Mouse (Mus musculus) forebrain, embryonic 10.5 days (tissue): ENCODE data around the gene Mfn1. TPM values are rescaled to one million over a fixed set of nuclear protein-coding genes. Genes with fewer than 3 reads are reported as not detected.

Source experiments
- DNase-seq: peaks from one replicate; pipeline ENCODE4 v3.0.0-alpha.2; 2017; ENCODE audit warnings: low spot score; ENCODE audit errors: extremely low spot score
- H3K27ac ChIP-seq: fragments of 300-500 bp; sonication (generic); 2 replicates; pipeline ENCODE4 v1.5.1; 2016; ENCODE audit warnings: mild to moderate bottlenecking
- H3K27me3 ChIP-seq: fragments of 300-500 bp; sonication (generic); 2 replicates; pipeline ENCODE4 v1.6.1; 2016; ENCODE audit warnings: mild to moderate bottlenecking; ENCODE audit not compliant: poor library complexity, severe bottlenecking
- H3K36me3 ChIP-seq: fragments of 300-500 bp; sonication (generic); replicated peaks from 2 replicates; pipeline ENCODE4 v1.6.1; 2016; ENCODE audit warnings: mild to moderate bottlenecking, moderate library complexity
- H3K4me1 ChIP-seq: fragments of 300-500 bp; sonication (generic); 2 replicates; pipeline ENCODE4 v1.6.1; 2016
- H3K4me3 ChIP-seq: fragments of 300-500 bp; sonication (generic); 2 replicates; pipeline ENCODE4 v1.5.1; 2016; ENCODE audit warnings: mild to moderate bottlenecking, moderate library complexity
- H3K9me3 ChIP-seq: fragments of 300-500 bp; sonication (generic); 2 replicates; pipeline ENCODE4 v1.6.1; 2016; ENCODE audit warnings: mild to moderate bottlenecking, moderate library complexity
- WGBS: fragments of 180-500 bp; shearing (Covaris S2); methylation state at CpG from one replicate; pipeline ENCODE4 v1.1.7; 2016; 5-methylcytosine and 5-hydroxymethylcytosine counted together
- polyA plus RNA-seq: library from polyadenylated mRNA; unstranded; fragments of >200 nt; fragmentation: Nextera tagmentation; extraction: Ambion mirVana; gene quantifications from 2 replicates; pipeline ENCODE4 v1.2.1, GENCODE M21; 2016

The Mfn1 gene
- polyA plus RNA-seq, 1 experiment from 2014 or later, result 27.2 TPM

- Histone ChIP-seq H3K4me3 (no peak overlapping the region), H3K36me3 (no peaks in the 10 kb centered on the region), H3K9me3 (no peaks in the 10 kb centered on the region), H3K27ac (no peak overlapping the region), H3K27me3 (no peaks in the 10 kb centered on the region), H3K4me1 (no peaks in the 10 kb centered on the region)
- WGBS, result 88% methylated on average over 7 of the region's 7 CpGs
- no peak for DNase-seq
These were observed 98.9 kb downstream of the Mfn1 start for GRCm38 (mm10) chr3:32628141-32628540.

Other genes with a start within 250 kb of the Mfn1 start
- 7.5 and 8.2 TPM in 2 replicates for gene Zmat3, start 163.5 kb upstream of the Mfn1 start, polyA plus RNA-seq
- 5.0 and 8.0 TPM in 2 replicates for gene Pik3ca, start 131.8 kb upstream of the Mfn1 start, polyA plus RNA-seq
- 0.16 TPM in 1 of 2 replicates, not detected in the other for gene Kcnmb3, start 37.2 kb upstream of the Mfn1 start, polyA plus RNA-seq
- 45.2 and 46.5 TPM in 2 replicates for gene Zfp639, start 19.2 kb upstream of the Mfn1 start, polyA plus RNA-seq
- 36.7 and 38.4 TPM in 2 replicates for gene Gnb4, start 87.1 kb downstream of the Mfn1 start, polyA plus RNA-seq
- gene Actl6a, start 176.8 kb downstream of the Mfn1 start, polyA plus RNA-seq, result 286 and 289 TPM in 2 replicates
- gene Ndufb5, start 207.5 kb downstream of the Mfn1 start, polyA plus RNA-seq, result 256 and 258 TPM in 2 replicates
- gene Mrpl47, start 208.1 kb downstream of the Mfn1 start, polyA plus RNA-seq, result 35.4 and 39.7 TPM in 2 replicates